In genomic region chr8:70527111-70527511, GRCm38 (mm10) we compare ENCODE assay signal across 8 mouse cellular contexts. TPM values are rescaled to one million over a fixed set of nuclear protein-coding genes. Genes with fewer than 3 reads are reported as not detected.
A peak's percentile ranks its signal among the peaks of the same experiment; 100 is the strongest.
DNase-seq lines count a peak whose midpoint lies in the region; ATAC-seq and TF ChIP-seq lines count a peak whose summit lies in the region.

No protein-coding gene starts in this region.

- peak overlapping the region; percentile 98 for H3K9ac ChIP-seq in heart, embryonic 13.5 days
- H3K9ac ChIP-seq in ES-E14 (ENCODE audit: insufficient read depth, low read depth, low read length, poor library complexity, severe bottlenecking), result peak overlapping the region; percentile 84
- peak overlapping the region; percentile 96 for H3K9ac ChIP-seq in forebrain, postnatal 0 days
- H3K9ac ChIP-seq in liver, postnatal 0 days (replicated peaks), result peak overlapping the region; percentile 99

- no peak for ATAC-seq in heart, embryonic 13.5 days (ENCODE audit: extremely low read depth, insufficient number of reproducible peaks, low FRiP score, low TSS enrichment)
- no peak for ATAC-seq in forebrain, postnatal 0 days
- no peak for ATAC-seq in liver, postnatal 0 days

- H3K27ac ChIP-seq in heart, embryonic 13.5 days (replicated peaks), result peak overlapping the region; percentile 89
- H3K27ac ChIP-seq in ES-E14 (ENCODE audit: insufficient read depth, low read depth, low read length, poor library complexity, severe bottlenecking), result peak overlapping the region; percentile 73
- peak overlapping the region; percentile 86 for H3K27ac ChIP-seq in forebrain, postnatal 0 days (ENCODE audit: low read depth, low read length)
- peak overlapping the region; percentile 97 for H3K27ac ChIP-seq in liver, postnatal 0 days (ENCODE audit: low read depth)

- peak overlapping the region; percentile 92 for H3K4me3 ChIP-seq in heart, embryonic 13.5 days
- peak overlapping the region; percentile 94 to 99 for H3K4me3 ChIP-seq in ES-E14 (ENCODE audit: insufficient read depth in 1 of 2, low read depth in 1 of 2, low read length in 2 of 2, poor library complexity in 1 of 2, severe bottlenecking in 1 of 2)
- peak overlapping the region; percentile 86 for H3K4me3 ChIP-seq in forebrain, postnatal 0 days (ENCODE audit: low read depth, low read length)
- H3K4me3 ChIP-seq in liver, postnatal 0 days (ENCODE audit: low read depth, low read length), result peak overlapping the region; percentile 90

- TF ChIP-seq CTCF in forebrain, postnatal 0 days (IDR thresholded peaks at IDR 0.05; ENCODE audit: low read depth), result no peak
- TF ChIP-seq CTCF in liver, postnatal 0 days (IDR thresholded peaks at IDR 0.05; ENCODE audit: low read depth), result no peak

- no peak for TF ChIP-seq EP300 in liver, postnatal 0 days (IDR thresholded peaks at IDR 0.05; ENCODE audit: low read depth)

- H3K36me3 ChIP-seq in heart, embryonic 13.5 days, result peaks cover 29% of the 10 kb centered on the region
- peaks cover 18% of the 10 kb centered on the region for H3K36me3 ChIP-seq in ES-E14 (ENCODE audit: control insufficient read depth, insufficient read depth, low read length, poor library complexity, severe bottlenecking)
- H3K36me3 ChIP-seq in forebrain, postnatal 0 days (ENCODE audit: insufficient read depth), result peaks cover 16% of the 10 kb centered on the region
- H3K36me3 ChIP-seq in liver, postnatal 0 days (replicated peaks; ENCODE audit: insufficient read depth, low read length), result peaks cover 16% of the 10 kb centered on the region

- in situ Hi-C loops in ES-E14 (cut with MboI; ENCODE audit: low sequenced_read_pairs in 2 of 2, unreplicated experiment in 2 of 2), result no loop called here

- no peak for DNase-seq in heart, postnatal 4 days
- no peak for DNase-seq in ES-E14 (ENCODE audit: low read depth, low spot score)
- DNase-seq in forebrain, postnatal 0 days, result no peak
- no peak for DNase-seq in liver, postnatal 0 days
- no peak for DNase-seq in frontal cortex, postnatal 25 days (ENCODE audit: low spot score in 2 of 2)
- no peak for DNase-seq in embryo, embryonic 10 days (ENCODE audit: low spot score)
- DNase-seq in adrenal gland, postnatal 4 days (ENCODE audit: low spot score in 2 of 2), result no peak

- no peaks in the 10 kb centered on the region for H3K27me3 ChIP-seq in heart, embryonic 13.5 days (replicated peaks)
- H3K27me3 ChIP-seq in forebrain, postnatal 0 days (ENCODE audit: insufficient read depth, low read length), result no peaks in the 10 kb centered on the region
- no peaks in the 10 kb centered on the region for H3K27me3 ChIP-seq in liver, postnatal 0 days (ENCODE audit: insufficient read depth, low read length)

- H3K4me2 ChIP-seq in heart, embryonic 13.5 days, result peak overlapping the region; percentile 81
- H3K4me2 ChIP-seq in forebrain, postnatal 0 days (ENCODE audit: low read depth), result peak overlapping the region; percentile 84
- peak overlapping the region; percentile 64 for H3K4me2 ChIP-seq in liver, postnatal 0 days (ENCODE audit: low read depth, low read length)

- no peaks in the 10 kb centered on the region for H3K9me3 ChIP-seq in heart, embryonic 13.5 days
- H3K9me3 ChIP-seq in ES-E14 (ENCODE audit: control insufficient read depth, insufficient read depth, low read depth, low read length), result no peaks in the 10 kb centered on the region
- no peaks in the 10 kb centered on the region for H3K9me3 ChIP-seq in forebrain, postnatal 0 days (ENCODE audit: low read length)
- H3K9me3 ChIP-seq in liver, postnatal 0 days (ENCODE audit: low read length), result no peaks in the 10 kb centered on the region

- H3K4me1 ChIP-seq in heart, embryonic 13.5 days, result peaks cover 41% of the 10 kb centered on the region
- H3K4me1 ChIP-seq in ES-E14 (ENCODE audit: control insufficient read depth in 2 of 2, insufficient read depth in 2 of 2, low read length in 2 of 2, poor library complexity in 1 of 2), result peaks cover 0 to 8% of the 10 kb centered on the region in 2 experiments; a peak in 1 of 4 replicates
- peaks cover 11% of the 10 kb centered on the region for H3K4me1 ChIP-seq in forebrain, postnatal 0 days (ENCODE audit: insufficient read depth)
- peaks cover 41% of the 10 kb centered on the region for H3K4me1 ChIP-seq in liver, postnatal 0 days (ENCODE audit: insufficient read depth)

- 3% methylated on average over 8 of the region's 8 CpGs for WGBS in heart, embryonic 13.5 days
- WGBS in forebrain, postnatal 0 days, result 1% methylated on average over 8 of the region's 8 CpGs
- 0% methylated on average over 8 of the region's 8 CpGs for WGBS in liver, postnatal 0 days (ENCODE audit: insufficient replicate concordance)

TF ChIP-seq in ES-E14, 5 proteins besides CTCF, POLR2A, EP300 and RAD21:
- TF ChIP-seq HCFC1 (IDR thresholded peaks at IDR 0.05; ENCODE audit: borderline replicate concordance, insufficient read depth, low read length) (no peak), MAFK (IDR thresholded peaks at IDR 0.05; ENCODE audit: insufficient read depth, low read depth, low read length) (no peak), ZNF384 (IDR thresholded peaks at IDR 0.05; ENCODE audit: low read depth, low read length) (no peak), CHD2 (IDR thresholded peaks at IDR 0.05; ENCODE audit: low read depth, low read length) (no peak), ZC3H11A (IDR thresholded peaks at IDR 0.05; ENCODE audit: borderline replicate concordance, low read depth, low read length) (no peak)
TF ChIP-seq in ES-E14: peak in this region for 0.

RNA-seq across cellular contexts. Expression of gene Fkbp8, which starts 0.4 kb away (rescaled TPM):
- polyA plus RNA-seq in heart, embryonic 13.5 days (2015; fragmentation: Nextera tagmentation; extraction: Ambion mirVana), result 240 and 251 TPM in 2 replicates
- 100 to 1,000 TPM; 204 to 207 TPM for total RNA-seq in heart, postnatal 4 days (2021)
- total RNA-seq in ES-E14 (2012; rRNA removed), result 252 and 256 TPM in 2 replicates
- total RNA-seq in forebrain, postnatal 0 days (2014; rRNA removed), result 559 and 592 TPM in 2 replicates
- 385 and 426 TPM in 2 replicates for polyA plus RNA-seq in forebrain, postnatal 0 days (2015; fragmentation: Nextera tagmentation; extraction: Ambion mirVana)
- polyA plus RNA-seq in liver, postnatal 0 days (2015; fragmentation: Nextera tagmentation; extraction: Ambion mirVana), result 141 TPM in 2 replicates
- total RNA-seq in adrenal gland, postnatal 4 days (2021), result 100 to 1,000 TPM; 315 to 322 TPM

RNA-seq across cellular contexts. Expression of gene Kxd1, which starts 0.6 kb away (rescaled TPM):
- polyA plus RNA-seq in heart, embryonic 13.5 days (2015; fragmentation: Nextera tagmentation; extraction: Ambion mirVana), result 65.8 and 71.2 TPM in 2 replicates
- 10 to 100 TPM; 67.5 to 76.9 TPM for total RNA-seq in heart, postnatal 4 days (2021)
- 27.9 and 35.3 TPM in 2 replicates for total RNA-seq in ES-E14 (2012; rRNA removed)
- total RNA-seq in forebrain, postnatal 0 days (2014; rRNA removed), result 39.1 and 43.5 TPM in 2 replicates
- 51.6 and 51.9 TPM in 2 replicates for polyA plus RNA-seq in forebrain, postnatal 0 days (2015; fragmentation: Nextera tagmentation; extraction: Ambion mirVana)
- polyA plus RNA-seq in liver, postnatal 0 days (2015; fragmentation: Nextera tagmentation; extraction: Ambion mirVana), result 43.1 and 43.3 TPM in 2 replicates
- total RNA-seq in adrenal gland, postnatal 4 days (2021), result 10 to 100 TPM; 80.4 to 80.5 TPM

RNA-seq across cellular contexts. Expression of gene Ell, which starts 12.1 kb away (rescaled TPM):
- 11.6 and 12.5 TPM in 2 replicates for polyA plus RNA-seq in heart, embryonic 13.5 days (2015; fragmentation: Nextera tagmentation; extraction: Ambion mirVana)
- 10 to 100 TPM; 16.7 to 17.6 TPM for total RNA-seq in heart, postnatal 4 days (2021)
- 15.8 and 16.1 TPM in 2 replicates for total RNA-seq in ES-E14 (2012; rRNA removed)
- 16.2 and 18.4 TPM in 2 replicates for total RNA-seq in forebrain, postnatal 0 days (2014; rRNA removed)
- 9.7 and 11.0 TPM in 2 replicates for polyA plus RNA-seq in forebrain, postnatal 0 days (2015; fragmentation: Nextera tagmentation; extraction: Ambion mirVana)
- 9.5 and 9.7 TPM in 2 replicates for polyA plus RNA-seq in liver, postnatal 0 days (2015; fragmentation: Nextera tagmentation; extraction: Ambion mirVana)
- 10 to 100 TPM; 31.0 to 32.4 TPM for total RNA-seq in adrenal gland, postnatal 4 days (2021)

RNA-seq across cellular contexts. Expression of gene Uba52, which starts 16.5 kb away (rescaled TPM):
- polyA plus RNA-seq in heart, embryonic 13.5 days (2015; fragmentation: Nextera tagmentation; extraction: Ambion mirVana), result 842 and 891 TPM in 2 replicates
- 1,000 to 10,000 TPM; 1,698 to 1,707 TPM for total RNA-seq in heart, postnatal 4 days (2021)
- 3,214 and 4,257 TPM in 2 replicates for total RNA-seq in ES-E14 (2012; rRNA removed)
- 459 and 595 TPM in 2 replicates for total RNA-seq in forebrain, postnatal 0 days (2014; rRNA removed)
- polyA plus RNA-seq in forebrain, postnatal 0 days (2015; fragmentation: Nextera tagmentation; extraction: Ambion mirVana), result 808 and 1,035 TPM in 2 replicates
- polyA plus RNA-seq in liver, postnatal 0 days (2015; fragmentation: Nextera tagmentation; extraction: Ambion mirVana), result 627 and 684 TPM in 2 replicates
- total RNA-seq in adrenal gland, postnatal 4 days (2021), result 1,000 to 10,000 TPM; 1,529 to 1,618 TPM

RNA-seq across cellular contexts. Expression of gene Rex1bd, which starts 20.6 kb away (rescaled TPM):
- 116 and 125 TPM in 2 replicates for polyA plus RNA-seq in heart, embryonic 13.5 days (2015; fragmentation: Nextera tagmentation; extraction: Ambion mirVana)
- 100 to 1,000 TPM in 1 of 2 experiments, 10 to 100 TPM in 1; 96.9 to 109 TPM for total RNA-seq in heart, postnatal 4 days (2021)
- 125 and 130 TPM in 2 replicates for total RNA-seq in ES-E14 (2012; rRNA removed)
- total RNA-seq in forebrain, postnatal 0 days (2014; rRNA removed), result 130 and 148 TPM in 2 replicates
- 200 and 247 TPM in 2 replicates for polyA plus RNA-seq in forebrain, postnatal 0 days (2015; fragmentation: Nextera tagmentation; extraction: Ambion mirVana)
- 49.3 and 52.3 TPM in 2 replicates for polyA plus RNA-seq in liver, postnatal 0 days (2015; fragmentation: Nextera tagmentation; extraction: Ambion mirVana)
- 100 to 1,000 TPM; 105 to 109 TPM for total RNA-seq in adrenal gland, postnatal 4 days (2021)
